Mouse (Mus musculus) myocyte (in vitro differentiated cells): ENCODE data around the gene Vtcn1. TPM values are rescaled to one million over a fixed set of nuclear protein-coding genes. Genes with fewer than 3 reads are reported as not detected.
A peak's percentile ranks its signal among the peaks of the same experiment; 100 is the strongest.

Experiments
- H3K27me3 ChIP-seq: one replicate; pipeline ENCODE4 v1.6.1; 2011; ENCODE audit not compliant: control insufficient read depth, insufficient read depth, insufficient read length
- H3K36me3 ChIP-seq: one replicate; pipeline ENCODE4 v1.6.1; 2011; ENCODE audit not compliant: control insufficient read depth, insufficient read depth
- H3K4me2 ChIP-seq: one replicate; pipeline ENCODE4 v1.6.1; 2011; ENCODE audit warnings: low read depth, control low read depth
- H3K4me3 ChIP-seq: one replicate; pipeline ENCODE4 v1.5.1; 2011; ENCODE audit warnings: mild to moderate bottlenecking, control low read depth, moderate library complexity
- H3K79me2 ChIP-seq: one replicate; pipeline ENCODE4 v1.6.1; 2011; ENCODE audit not compliant: control insufficient read depth, insufficient read depth
- H3ac ChIP-seq: one replicate; pipeline ENCODE4 v1.6.1; 2011; ENCODE audit not compliant: control insufficient read depth, insufficient read length
- CEBPB ChIP-seq: IDR thresholded peaks from 2 replicates; pipeline ENCODE4 v1.6.1; 2011; ENCODE audit warnings: mild to moderate bottlenecking, moderate library complexity; ENCODE audit not compliant: poor library complexity, insufficient read depth, severe bottlenecking
- E2F4 ChIP-seq: IDR thresholded peaks from one replicate; pipeline ENCODE4 v1.6.1; 2011; ENCODE audit warnings: mild to moderate bottlenecking, control low read depth, moderate library complexity; ENCODE audit not compliant: insufficient read depth
- MAX ChIP-seq: IDR thresholded peaks from one replicate; pipeline ENCODE4 v1.6.1; 2011; ENCODE audit warnings: low read depth, mild to moderate bottlenecking, control low read depth
- MYOD1 ChIP-seq, 3 experiments: IDR thresholded peaks; one replicate each; pipeline ENCODE4 v1.6.1; 2011; ENCODE audit warnings: control low read depth in 2 of 3, low read depth in 2 of 3, mild to moderate bottlenecking in 2 of 3, moderate library complexity in 1 of 3; ENCODE audit not compliant: insufficient read length in 2 of 3, control insufficient read depth in 1 of 3
- MYOG ChIP-seq, 3 experiments: IDR thresholded peaks; one replicate each; pipeline ENCODE4 v1.6.1; 2011; ENCODE audit warnings: control low read depth in 2 of 3, low read depth in 2 of 3, mild to moderate bottlenecking in 2 of 3; ENCODE audit not compliant: insufficient read length in 2 of 3, control insufficient read depth in 1 of 3, insufficient read depth in 1 of 3
- POLR2A ChIP-seq: IDR thresholded peaks from one replicate; pipeline ENCODE4 v1.6.1; 2011; ENCODE audit warnings: low read depth, mild to moderate bottlenecking, control low read depth, moderate library complexity; ENCODE audit not compliant: insufficient read length
- POLR2AphosphoS2 ChIP-seq: IDR thresholded peaks from one replicate; pipeline ENCODE4 v1.6.1; 2011; ENCODE audit warnings: low read depth, control low read depth; ENCODE audit not compliant: insufficient read length
- REST ChIP-seq: IDR thresholded peaks from one replicate; pipeline ENCODE4 v1.6.1; 2011; ENCODE audit warnings: mild to moderate bottlenecking, control low read depth, moderate library complexity; ENCODE audit not compliant: insufficient read depth, insufficient read length
- SRF ChIP-seq: IDR thresholded peaks from one replicate; pipeline ENCODE4 v1.6.1; 2011; ENCODE audit warnings: low read depth; ENCODE audit not compliant: control insufficient read depth, insufficient read length
- TCF12 ChIP-seq: IDR thresholded peaks from one replicate; pipeline ENCODE4 v1.6.1; 2011; ENCODE audit warnings: mild to moderate bottlenecking, control low read depth; ENCODE audit not compliant: poor library complexity, insufficient read depth, severe bottlenecking
- TCF3 ChIP-seq: IDR thresholded peaks from one replicate; pipeline ENCODE4 v1.6.1; 2011; ENCODE audit warnings: low read depth, control low read depth; ENCODE audit not compliant: insufficient read length
- USF1 ChIP-seq: IDR thresholded peaks from one replicate; pipeline ENCODE4 v1.6.1; 2011; ENCODE audit warnings: low read depth, mild to moderate bottlenecking, control low read depth, moderate library complexity
- polyA plus RNA-seq: library from polyadenylated mRNA; unstranded; fragments of >200 nt; fragmentation: generic; extraction: Trizol; gene quantifications from one replicate; pipeline ENCODE4 v1.2.1, GENCODE M21; 2012; ENCODE audit warnings: missing spikeins

The Vtcn1 gene
- polyA plus RNA-seq, 1 experiment, result 0.11 TPM

DNA sequence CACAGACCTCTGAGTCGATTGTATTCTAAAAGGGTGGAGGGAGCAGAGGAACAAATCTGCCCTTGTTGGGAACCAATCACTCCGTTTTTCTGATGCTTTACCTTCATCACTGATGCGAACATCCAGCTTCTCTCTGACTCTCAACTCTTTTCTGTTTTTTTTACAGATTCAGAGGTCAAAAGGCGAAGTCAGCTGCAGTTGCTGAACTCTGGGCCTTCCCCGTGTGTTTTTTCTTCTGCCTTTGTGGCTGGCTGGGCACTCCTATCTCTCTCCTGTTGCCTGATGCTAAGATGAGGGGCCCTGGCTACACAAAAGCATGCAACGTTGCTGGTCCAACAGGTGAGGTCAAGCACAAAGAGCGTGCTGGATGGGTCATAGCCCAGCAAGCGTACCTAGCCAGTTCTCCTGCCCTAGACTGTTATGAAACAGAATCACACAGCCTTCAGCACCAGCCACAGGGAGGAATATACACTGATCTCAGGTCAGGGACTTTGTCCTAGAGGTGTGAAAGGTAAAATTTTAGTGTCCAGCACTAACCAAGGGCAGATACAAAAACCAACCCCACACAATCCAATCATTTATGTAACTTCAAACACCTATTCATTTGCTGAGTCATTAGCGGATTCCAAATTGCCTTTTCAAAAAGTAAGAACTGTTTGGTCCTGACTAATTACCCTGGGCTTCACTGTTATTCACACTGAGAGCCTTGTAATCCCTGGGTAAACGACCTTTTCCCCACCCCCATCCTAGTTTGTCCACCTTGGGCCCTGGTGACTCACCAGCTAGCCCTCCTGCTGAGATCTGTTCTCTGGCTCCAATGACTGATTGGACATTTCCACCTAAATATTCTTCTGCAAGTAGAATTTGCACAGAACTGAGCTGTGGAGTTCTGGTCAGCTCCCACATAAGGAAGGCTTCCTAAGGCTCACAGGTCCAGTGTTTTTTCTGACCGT lies 67.4 kb downstream of the Vtcn1 start:
- H3K27me3 ChIP-seq, result no peaks in the 10 kb centered on the region
- H3K4me2 ChIP-seq, result no peak overlapping the region
- TF ChIP-seq CEBPB, result no peak
- H3K36me3 ChIP-seq, result no peaks in the 10 kb centered on the region
- H3K79me2 ChIP-seq, result no peaks in the 10 kb centered on the region
- H3K4me3 ChIP-seq, result no peak overlapping the region
- H3ac ChIP-seq, result no peak overlapping the region

DNA sequence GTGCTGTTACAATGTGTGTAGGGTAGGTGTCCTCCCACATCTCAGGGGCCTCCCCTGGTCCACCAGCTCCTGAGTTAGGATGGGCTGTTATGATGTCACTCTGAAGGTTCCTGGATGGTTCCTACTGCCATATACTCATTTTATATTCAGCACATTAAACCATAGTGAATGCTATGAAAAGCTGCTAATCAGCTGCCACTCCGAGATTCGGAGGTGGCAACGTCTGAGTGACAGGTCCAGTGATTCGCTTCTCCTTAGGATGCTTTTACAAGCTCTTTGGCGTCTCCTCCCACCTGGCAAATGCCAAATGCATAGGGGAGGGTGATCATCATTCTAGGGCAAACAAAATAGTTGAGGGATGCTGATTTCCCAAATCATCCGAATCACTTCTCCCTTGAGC lies 70.2 kb downstream of the Vtcn1 start:
- H3K4me2 ChIP-seq, result no peak overlapping the region
- TF ChIP-seq POLR2AphosphoS2, result no peak
- TF ChIP-seq TCF12, result no peak
- no peak for TF ChIP-seq REST
- no peak for TF ChIP-seq MAX
- no peak for TF ChIP-seq TCF3
- no peak for TF ChIP-seq CEBPB
- no peak for TF ChIP-seq E2F4
- TF ChIP-seq POLR2A, result no peak
- no peak for TF ChIP-seq USF1
- no peak for TF ChIP-seq MYOG (IDR thresholded peaks at IDR 0.05; ENCODE audit: control insufficient read depth in 1 of 3, insufficient read depth in 1 of 3, insufficient read length in 2 of 3, low read depth in 2 of 3)
- H3K79me2 ChIP-seq, result no peaks in the 10 kb centered on the region
- no peaks in the 10 kb centered on the region for H3K27me3 ChIP-seq
- no peak overlapping the region for H3ac ChIP-seq
- H3K36me3 ChIP-seq, result no peaks in the 10 kb centered on the region
- no peak overlapping the region for H3K4me3 ChIP-seq

DNA sequence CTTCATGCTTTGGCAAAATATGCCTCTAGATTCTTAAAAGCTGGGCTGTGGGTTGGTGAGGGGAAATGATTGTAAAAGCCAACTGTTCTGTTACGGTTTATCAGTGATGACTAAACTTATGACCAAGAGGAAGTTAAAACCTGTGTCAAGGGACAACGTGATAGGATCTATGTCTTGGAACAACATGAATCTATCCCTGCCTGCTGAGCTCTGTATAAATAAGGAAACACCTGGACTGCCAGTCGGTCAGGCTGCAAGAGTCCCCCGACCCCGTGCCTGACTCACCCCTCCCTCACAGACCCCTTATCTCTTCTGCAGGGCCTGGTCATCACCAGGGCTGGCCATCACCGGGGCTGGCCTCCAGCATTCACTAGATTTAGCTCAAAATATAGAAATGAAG lies 80.9 kb downstream of the Vtcn1 start:
- H3K79me2 ChIP-seq, result no peaks in the 10 kb centered on the region
- H3ac ChIP-seq, result no peak overlapping the region
- H3K4me3 ChIP-seq, result no peak overlapping the region
- H3K36me3 ChIP-seq, result no peaks in the 10 kb centered on the region
- H3K4me2 ChIP-seq, result no peak overlapping the region
- no peaks in the 10 kb centered on the region for H3K27me3 ChIP-seq
- no peak for TF ChIP-seq POLR2A
- TF ChIP-seq MYOD1 (IDR thresholded peaks at IDR 0.05; ENCODE audit: control insufficient read depth in 1 of 3, insufficient read length in 2 of 3, low read depth in 2 of 3), result no peak
- TF ChIP-seq TCF12, result no peak
- no peak for TF ChIP-seq MYOG (IDR thresholded peaks at IDR 0.05; ENCODE audit: control insufficient read depth in 1 of 3, insufficient read depth in 1 of 3, insufficient read length in 2 of 3, low read depth in 2 of 3)
- TF ChIP-seq SRF, result no peak
- TF ChIP-seq E2F4, result no peak

DNA sequence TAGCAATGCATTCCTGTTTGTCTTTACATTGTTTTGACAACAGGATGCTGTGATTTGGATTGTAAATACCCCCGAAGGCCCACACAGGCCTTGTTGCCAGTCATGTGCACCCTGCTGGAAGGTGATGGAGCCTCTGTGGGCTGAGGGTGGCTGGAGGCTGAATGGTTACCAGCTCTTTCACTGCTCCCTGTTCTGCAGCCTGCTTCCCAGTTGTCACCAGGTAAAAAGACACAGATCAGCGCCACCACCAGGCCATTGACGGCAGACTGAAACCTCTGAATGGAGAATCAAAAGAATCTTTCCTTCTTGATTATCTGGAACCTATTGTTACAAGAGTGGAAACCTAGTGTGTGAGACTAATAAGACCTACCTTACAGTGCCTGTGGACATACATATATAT lies 81.7 kb downstream of the Vtcn1 start:
- Histone ChIP-seq H3K4me3 (no peak overlapping the region), H3K79me2 (no peaks in the 10 kb centered on the region), H3K27me3 (no peaks in the 10 kb centered on the region), H3K36me3 (no peaks in the 10 kb centered on the region), H3K4me2 (no peak overlapping the region), H3ac (no peak overlapping the region)
- TF ChIP-seq MYOG (IDR thresholded peaks at IDR 0.05; ENCODE audit: control insufficient read depth in 1 of 3, insufficient read depth in 1 of 3, insufficient read length in 2 of 3, low read depth in 2 of 3), result no peak
- no peak for TF ChIP-seq TCF12
- TF ChIP-seq MYOD1 (IDR thresholded peaks at IDR 0.05; ENCODE audit: control insufficient read depth in 1 of 3, insufficient read length in 2 of 3, low read depth in 2 of 3), result no peak
- TF ChIP-seq SRF, result no peak
- no peak for TF ChIP-seq MAX
- no peak for TF ChIP-seq POLR2AphosphoS2
- TF ChIP-seq POLR2A, result no peak
- TF ChIP-seq USF1, result no peak
- no peak for TF ChIP-seq E2F4
- no peak for TF ChIP-seq REST
- no peak for TF ChIP-seq TCF3
- no peak for TF ChIP-seq CEBPB

DNA sequence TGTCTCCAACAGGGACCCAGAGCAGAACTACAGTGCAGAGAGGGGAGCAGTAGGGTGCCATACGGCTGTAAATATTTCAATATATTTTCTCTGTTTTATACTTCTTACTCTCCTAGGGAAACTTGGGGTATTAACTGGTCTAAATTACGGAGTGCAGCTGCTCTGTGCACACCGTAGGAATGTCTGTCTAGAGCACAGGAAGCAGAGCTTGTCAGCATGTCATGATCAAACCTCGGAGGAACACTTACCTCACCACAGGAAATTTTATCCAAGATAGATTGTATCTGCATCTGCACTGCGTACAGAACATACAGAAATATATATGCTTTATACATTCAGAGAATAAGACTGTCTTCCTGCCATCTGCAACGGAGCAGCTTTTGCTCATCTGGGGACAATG lies 83.3 kb downstream of the Vtcn1 start:
- Histone ChIP-seq H3K27me3 (no peaks in the 10 kb centered on the region), H3K4me2 (peak overlapping the region; percentile 1), H3K36me3 (no peaks in the 10 kb centered on the region), H3ac (no peak overlapping the region), H3K4me3 (no peak overlapping the region), H3K79me2 (no peaks in the 10 kb centered on the region)
- TF ChIP-seq USF1 (no peak), E2F4 (no peak)
